Mouse (Mus musculus): ENCODE data around the gene Sim2.

- TF ChIP-seq CTCF (IDR thresholded peaks at IDR 0.05) (no peak), EP300 (IDR thresholded peaks at IDR 0.05) (no peak)
These were observed 44.2 kb upstream of the Sim2 start for GRCm38 (mm10) chr16:94040485-94040884.
